Mouse (Mus musculus): ENCODE results near the gene Thpo.

Thpo gene

GRCm38 (mm10) chr16:20733731-20734730 lies at the start of gene Thpo:
Gene Thpo, minus strand, starts transcription at chr16:20734511.
- DNase-seq (ENCODE audit: low read depth, low spot score): no peak

GRCm38 (mm10) chr16:20783891-20784290 lies 49.6 kb upstream of the Thpo start:
- DNase-seq (ENCODE audit: low read depth, low spot score): no peak

- DNase-seq (ENCODE audit: low read depth, low spot score): no peak
These were observed 46.9 kb upstream of the Thpo start for GRCm38 (mm10) chr16:20781101-20781630.

- DNase-seq (ENCODE audit: low read depth, low spot score): no peak
These were observed 45.5 kb upstream of the Thpo start for GRCm38 (mm10) chr16:20779846-20780245.

GRCm38 (mm10) chr16:20775021-20775420 lies 40.7 kb upstream of the Thpo start:
- DNase-seq (ENCODE audit: low read depth, low spot score): no peak

- peak; percentile 75 for DNase-seq (ENCODE audit: low read depth, low spot score)
These were observed 30.9 kb upstream of the Thpo start for GRCm38 (mm10) chr16:20765244-20765643.

- peak; percentile 75 for DNase-seq (ENCODE audit: low read depth, low spot score)
These were observed 27.4 kb upstream of the Thpo start for GRCm38 (mm10) chr16:20761681-20762080.

GRCm38 (mm10) chr16:20757385-20757784 lies 23.1 kb upstream of the Thpo start:
- no peak for DNase-seq (ENCODE audit: low read depth, low spot score)

- DNase-seq (ENCODE audit: low read depth, low spot score): peak; percentile 56
These were observed 21.7 kb upstream of the Thpo start for GRCm38 (mm10) chr16:20756052-20756451.

- peak; percentile 59 for DNase-seq (ENCODE audit: low read depth, low spot score)
These were observed 16.2 kb upstream of the Thpo start for GRCm38 (mm10) chr16:20750518-20750917.

GRCm38 (mm10) chr16:20746641-20747040 lies 12.3 kb upstream of the Thpo start:
- DNase-seq (ENCODE audit: low read depth, low spot score): no peak

GRCm38 (mm10) chr16:20739845-20740244 lies 5.5 kb upstream of the Thpo start:
- DNase-seq (ENCODE audit: low read depth, low spot score): no peak

GRCm38 (mm10) chr16:20736823-20737222 lies 2.5 kb upstream of the Thpo start:
- no peak for DNase-seq (ENCODE audit: low read depth, low spot score)

GRCm38 (mm10) chr16:20736168-20736567 lies 1.9 kb upstream of the Thpo start:
- DNase-seq (ENCODE audit: low read depth, low spot score): no peak

- DNase-seq (ENCODE audit: low read depth, low spot score): no peak
These were observed 1.3 kb upstream of the Thpo start for GRCm38 (mm10) chr16:20735651-20736050.

GRCm38 (mm10) chr16:20732925-20733730 lies 1.2 kb downstream of the Thpo start, which contains the start of gene Chrd:
Gene Chrd, plus strand, starts transcription at chr16:20733127.
- peak; percentile 25 for DNase-seq (ENCODE audit: low read depth, low spot score)

GRCm38 (mm10) chr16:20732251-20732924 lies 1.9 kb downstream of the Thpo start:
- DNase-seq (ENCODE audit: low read depth, low spot score): no peak

GRCm38 (mm10) chr16:20731688-20732087 lies 2.6 kb downstream of the Thpo start:
- DNase-seq (ENCODE audit: low read depth, low spot score): no peak

- no peak for DNase-seq (ENCODE audit: low read depth, low spot score)
These were observed 4.0 kb downstream of the Thpo start for GRCm38 (mm10) chr16:20730293-20730711.

GRCm38 (mm10) chr16:20726384-20726783 lies 7.9 kb downstream of the Thpo start:
- peak; percentile 91 for DNase-seq (ENCODE audit: low read depth, low spot score)

GRCm38 (mm10) chr16:20725750-20726149 lies 8.6 kb downstream of the Thpo start:
- peak; percentile 30 for DNase-seq (ENCODE audit: low read depth, low spot score)

All from 3T3-L1 (cell line).